Mouse (Mus musculus) ovary, adult 2 months (tissue): ENCODE results near the gene Nipbl. TPM values are rescaled to one million over a fixed set of nuclear protein-coding genes. Genes with fewer than 3 reads are reported as not detected.

Experiments
- polyA plus RNA-seq: library from polyadenylated mRNA; depleted of rRNA; stranded (reverse); fragments of >200 nt; gene quantifications from 2 replicates; pipeline ENCODE4 v1.2.3, GENCODE M21; 2012; rRNA removed

The Nipbl gene
- polyA plus RNA-seq: 3.6 and 4.9 TPM in 2 replicates

GRCm38 (mm10) chr15:8443926-8444889 lies at the start of gene Nipbl:
Gene Nipbl (minus strand): TSS chr15:8444463.

Other genes with a start within 250 kb of the Nipbl start
- not detected in 2 replicates for gene Gm2310, start 75.5 kb upstream of the Nipbl start, polyA plus RNA-seq